Mouse (Mus musculus) retina, postnatal 7 days (tissue): ENCODE data around the gene Slc30a7.
"Not testable (repeated sequence)": the region's sequence is repeated elsewhere in the genome, so short reads cannot be mapped to it uniquely, and the experiment has no call there.

ENCODE experiments used
- DNase-seq: peaks from one replicate; pipeline ENCODE4 v3.0.0-alpha.2; 2012; ENCODE audit warnings: low read depth, low spot score

Slc30a7 gene

GRCm38 (mm10) chr3:115949220-115949920 is 57.8 kb downstream of the Slc30a7 start:
- no peak for DNase-seq

GRCm38 (mm10) chr3:115946272-115946671 is 60.9 kb downstream of the Slc30a7 start:
- DNase-seq = no peak

- DNase-seq = no peak
These were observed 62.8 kb downstream of the Slc30a7 start for GRCm38 (mm10) chr3:115944376-115944775.

GRCm38 (mm10) chr3:115941464-115941863 is 65.7 kb downstream of the Slc30a7 start:
- no peak for DNase-seq

GRCm38 (mm10) chr3:115940510-115940909 is 66.7 kb downstream of the Slc30a7 start:
- no peak for DNase-seq

GRCm38 (mm10) chr3:115937807-115938206 is 69.4 kb downstream of the Slc30a7 start:
- no peak for DNase-seq

GRCm38 (mm10) chr3:115936734-115937599 is 70.2 kb downstream of the Slc30a7 start:
- DNase-seq = peak; percentile 27

- DNase-seq = no peak
These were observed 73.7 kb downstream of the Slc30a7 start for GRCm38 (mm10) chr3:115933293-115934186.

- no peak for DNase-seq
These were observed 75.5 kb downstream of the Slc30a7 start for GRCm38 (mm10) chr3:115931701-115932100.

GRCm38 (mm10) chr3:115926531-115926930 is 80.7 kb downstream of the Slc30a7 start:
- DNase-seq = no peak

GRCm38 (mm10) chr3:115924401-115925190 is 82.6 kb downstream of the Slc30a7 start:
- no peak for DNase-seq

- not testable (repeated sequence) for DNase-seq
These were observed 99.8 kb downstream of the Slc30a7 start for GRCm38 (mm10) chr3:115907406-115907805.

- no peak for DNase-seq
These were observed 101.6 kb downstream of the Slc30a7 start for GRCm38 (mm10) chr3:115905567-115905966.

GRCm38 (mm10) chr3:115905067-115905466 is 102.1 kb downstream of the Slc30a7 start:
- no peak for DNase-seq

GRCm38 (mm10) chr3:115902301-115902956 is 104.8 kb downstream of the Slc30a7 start:
- no peak for DNase-seq

- no peak for DNase-seq
These were observed 108.8 kb downstream of the Slc30a7 start for GRCm38 (mm10) chr3:115898354-115898948.

GRCm38 (mm10) chr3:115893166-115893565 is 114.0 kb downstream of the Slc30a7 start:
- DNase-seq = peak; percentile 4

- DNase-seq = no peak
These were observed 114.9 kb downstream of the Slc30a7 start for GRCm38 (mm10) chr3:115892341-115892740.
